Mouse (Mus musculus) MEL (cell line): ENCODE results near the gene Srf. TPM values are rescaled to one million over a fixed set of nuclear protein-coding genes. Genes with fewer than 3 reads are reported as not detected.

Source experiments
- DNase-seq: peaks from one replicate; pipeline ENCODE4 v3.0.0; 2011; ENCODE audit warnings: low read depth, low spot score
- H3K27ac ChIP-seq: 2 replicates; pipeline ENCODE4 v1.5.1; 2012; ENCODE audit warnings: low read depth, mild to moderate bottlenecking, control low read depth, low read length, moderate library complexity; ENCODE audit not compliant: control insufficient read depth
- H3K27me3 ChIP-seq, 2 experiments: fragments of 150-350 bp in 1 of 2; sonication (generic) in 1 of 2; 2 replicates each; pipeline ENCODE4 v1.6.1; 2012; ENCODE audit warnings: low read length in 2 of 2, mild to moderate bottlenecking in 2 of 2, improper control_type of control experiment in 1 of 2, moderate library complexity in 1 of 2; ENCODE audit not compliant: insufficient read depth in 2 of 2, control insufficient read depth in 1 of 2
- H3K36me3 ChIP-seq, 2 experiments: 2 replicates each; pipeline ENCODE4 v1.6.1; 2012 to 2014; ENCODE audit warnings: low read length in 2 of 2, improper control_type of control experiment in 1 of 2, inconsistent platforms in 1 of 2, mild to moderate bottlenecking in 1 of 2; ENCODE audit not compliant: insufficient read depth in 2 of 2, control insufficient read depth in 1 of 2
- H3K4me1 ChIP-seq, 2 experiments: fragments of 150-350 bp in 1 of 2; sonication (generic) in 1 of 2; 2 replicates each; pipeline ENCODE4 v1.6.1; 2012; ENCODE audit warnings: low read length in 2 of 2, improper control_type of control experiment in 1 of 2, mild to moderate bottlenecking in 1 of 2; ENCODE audit not compliant: insufficient read depth in 2 of 2, control insufficient read depth in 1 of 2
- H3K4me3 ChIP-seq, 2 experiments: fragments of 150-350 bp in 1 of 2; sonication (generic) in 1 of 2; 2 replicates each; pipeline ENCODE4 v1.5.1; 2012; ENCODE audit warnings: low read depth in 2 of 2, low read length in 2 of 2, mild to moderate bottlenecking in 2 of 2, moderate library complexity in 2 of 2, control low read depth in 1 of 2, improper control_type of control experiment in 1 of 2; ENCODE audit not compliant: control insufficient read depth in 1 of 2, insufficient read depth in 1 of 2
- H3K79me2 ChIP-seq: 2 replicates; pipeline ENCODE4 v1.6.1; 2012; ENCODE audit warnings: mild to moderate bottlenecking, low read length, moderate library complexity; ENCODE audit not compliant: control insufficient read depth, poor library complexity, insufficient read depth
- H3K9ac ChIP-seq: 2 replicates; pipeline ENCODE4 v1.6.1; 2012; ENCODE audit warnings: low read depth, mild to moderate bottlenecking, control low read depth, low read length, moderate library complexity; ENCODE audit not compliant: control insufficient read depth, poor library complexity, severe bottlenecking
- H3K9me3 ChIP-seq: fragments of 150-350 bp; sonication (generic); replicated peaks from 2 replicates; pipeline ENCODE4 v1.6.1; 2012; ENCODE audit warnings: mild to moderate bottlenecking, low read length, improper control_type of control experiment, moderate library complexity; ENCODE audit not compliant: insufficient read depth
- CHD2 ChIP-seq: IDR thresholded peaks from 2 replicates; pipeline ENCODE4 v1.6.1; 2011; ENCODE audit warnings: low read length, improper control_type of control experiment
- CTCF ChIP-seq, 3 experiments: IDR thresholded peaks in 2 of 3; conservative IDR thresholded peaks in 1 of 3; 2 replicates each; pipeline ENCODE4 v1.5.1; 2011 to 2012; ENCODE audit warnings: low read length in 3 of 3, low read depth in 2 of 3, mild to moderate bottlenecking in 2 of 3, improper control_type of control experiment in 1 of 3, inconsistent platforms in 1 of 3, mixed read lengths in 1 of 3, moderate library complexity in 1 of 3; ENCODE audit not compliant: control insufficient read depth in 1 of 3, insufficient read depth in 1 of 3, poor library complexity in 1 of 3, severe bottlenecking in 1 of 3
- E2F4 ChIP-seq: IDR thresholded peaks from 2 replicates; pipeline ENCODE4 v1.6.1; 2011; ENCODE audit warnings: low read depth, low read length, improper control_type of control experiment, borderline replicate concordance
- EP300 ChIP-seq, 2 experiments: IDR thresholded peaks; 2 replicates each; pipeline ENCODE4 v1.6.1; 2011; ENCODE audit warnings: improper control_type of control experiment in 2 of 2, low read length in 2 of 2, low read depth in 1 of 2, mild to moderate bottlenecking in 1 of 2
- GABPA ChIP-seq: IDR thresholded peaks from 2 replicates; pipeline ENCODE4 v1.6.1; 2012; ENCODE audit warnings: low read depth, mild to moderate bottlenecking, inconsistent platforms, low read length, improper control_type of control experiment, moderate library complexity
- HCFC1 ChIP-seq: IDR thresholded peaks from 2 replicates; pipeline ENCODE4 v1.6.1; 2012; ENCODE audit warnings: low read depth, mild to moderate bottlenecking, inconsistent platforms, low read length, improper control_type of control experiment, moderate library complexity
- JUND ChIP-seq: IDR thresholded peaks from 2 replicates; pipeline ENCODE4 v1.6.1; 2011; ENCODE audit warnings: low read depth, mild to moderate bottlenecking, improper control_type of control experiment, low read length
- KAT2A ChIP-seq: conservative IDR thresholded peaks from 2 replicates; pipeline ENCODE4 v1.6.1; 2012; ENCODE audit warnings: low read depth, low read length, improper control_type of control experiment, inconsistent platforms
- MAZ ChIP-seq: IDR thresholded peaks from 2 replicates; pipeline ENCODE4 v1.6.1; 2012; ENCODE audit warnings: low read depth, mild to moderate bottlenecking, inconsistent platforms, low read length, improper control_type of control experiment
- MEF2A ChIP-seq: IDR thresholded peaks from 2 replicates; pipeline ENCODE4 v1.6.1; 2014; ENCODE audit warnings: low read depth, mild to moderate bottlenecking, inconsistent platforms, low read length, improper control_type of control experiment; ENCODE audit not compliant: poor library complexity, insufficient replicate concordance, severe bottlenecking; ENCODE audit errors: extremely low read depth
- MXI1 ChIP-seq: IDR thresholded peaks from 2 replicates; pipeline ENCODE4 v1.6.1; 2011; ENCODE audit warnings: mild to moderate bottlenecking, low read depth, low read length, improper control_type of control experiment
- MYB ChIP-seq: IDR thresholded peaks from 2 replicates; pipeline ENCODE4 v1.6.1; 2011; ENCODE audit warnings: mild to moderate bottlenecking, low read depth, low read length, improper control_type of control experiment
- MYC ChIP-seq: IDR thresholded peaks from 2 replicates; pipeline ENCODE4 v1.6.1; 2011; ENCODE audit warnings: low read depth, mild to moderate bottlenecking, low read length, improper control_type of control experiment, moderate library complexity
- NRF1 ChIP-seq: IDR thresholded peaks from 2 replicates; pipeline ENCODE4 v1.6.1; 2014; ENCODE audit warnings: low read depth, mild to moderate bottlenecking, inconsistent platforms, low read length, improper control_type of control experiment, moderate library complexity; ENCODE audit not compliant: poor library complexity, insufficient read depth, severe bottlenecking
- RAD21 ChIP-seq: IDR thresholded peaks from 2 replicates; pipeline ENCODE4 v1.6.1; 2011; ENCODE audit warnings: mild to moderate bottlenecking, low read depth, low read length, improper control_type of control experiment
- RCOR1 ChIP-seq: IDR thresholded peaks from 2 replicates; pipeline ENCODE4 v1.6.1; 2012; ENCODE audit warnings: low read depth, mild to moderate bottlenecking, inconsistent platforms, low read length, improper control_type of control experiment
- SIN3A ChIP-seq: IDR thresholded peaks from 2 replicates; pipeline ENCODE4 v1.6.1; 2012; ENCODE audit warnings: low read length, improper control_type of control experiment, inconsistent platforms
- TBP ChIP-seq: IDR thresholded peaks from 2 replicates; pipeline ENCODE4 v1.8.0; 2011; ENCODE audit warnings: low read depth, low read length, improper control_type of control experiment
- TCF12 ChIP-seq: IDR thresholded peaks from 2 replicates; pipeline ENCODE4 v1.6.1; 2014; ENCODE audit warnings: low read depth, mild to moderate bottlenecking, inconsistent platforms, low read length, improper control_type of control experiment, moderate library complexity
- UBTF ChIP-seq: IDR thresholded peaks from 2 replicates; pipeline ENCODE4 v1.6.1; 2012; ENCODE audit warnings: low read depth, mild to moderate bottlenecking, inconsistent platforms, low read length, improper control_type of control experiment, moderate library complexity, borderline replicate concordance; ENCODE audit not compliant: insufficient read depth
- USF1 ChIP-seq: IDR thresholded peaks from 2 replicates; pipeline ENCODE4 v1.6.1; 2014; ENCODE audit warnings: low read depth, mild to moderate bottlenecking, inconsistent platforms, low read length, improper control_type of control experiment, moderate library complexity
- USF2 ChIP-seq, 2 experiments: IDR thresholded peaks; 2 replicates each; pipeline ENCODE4 v1.6.1; 2011 to 2012; ENCODE audit warnings: improper control_type of control experiment in 2 of 2, low read length in 2 of 2, borderline replicate concordance in 1 of 2, inconsistent platforms in 1 of 2, low read depth in 1 of 2, mild to moderate bottlenecking in 1 of 2; ENCODE audit not compliant: insufficient read depth in 1 of 2
- ZC3H11A ChIP-seq: IDR thresholded peaks from 2 replicates; pipeline ENCODE4 v1.6.1; 2012; ENCODE audit warnings: low read depth, mild to moderate bottlenecking, inconsistent platforms, low read length, improper control_type of control experiment
- ZMIZ1 ChIP-seq: IDR thresholded peaks from 2 replicates; pipeline ENCODE4 v1.6.1; 2012; ENCODE audit warnings: low read depth, mild to moderate bottlenecking, inconsistent platforms, low read length, improper control_type of control experiment, moderate library complexity
- polyA plus RNA-seq, 2 experiments: library from polyadenylated mRNA; stranded (reverse) in 1 of 2; unstranded in 1 of 2; fragments of >175 nt in 1 of 2; fragments of >200 nt in 1 of 2; gene quantifications; 2 replicates each; pipeline versions ENCODE4 v1.2.1 to v1.2.4; 2012; ENCODE audit warnings: low replicate concordance in 2 of 2, low read depth in 1 of 2; ENCODE audit not compliant: insufficient read length in 2 of 2, insufficient read depth in 1 of 2, missing spikeins in 1 of 2
- total RNA-seq: library from RNA; depleted of rRNA; stranded (reverse); fragments of 300-350 nt; gene quantifications from 2 replicates; pipeline ENCODE4 v1.2.3, GENCODE M21; 2012

The Srf gene
- total and polyA plus RNA-seq, 3 experiments: 43.9 to 114 TPM; not detected in 1

DNA sequence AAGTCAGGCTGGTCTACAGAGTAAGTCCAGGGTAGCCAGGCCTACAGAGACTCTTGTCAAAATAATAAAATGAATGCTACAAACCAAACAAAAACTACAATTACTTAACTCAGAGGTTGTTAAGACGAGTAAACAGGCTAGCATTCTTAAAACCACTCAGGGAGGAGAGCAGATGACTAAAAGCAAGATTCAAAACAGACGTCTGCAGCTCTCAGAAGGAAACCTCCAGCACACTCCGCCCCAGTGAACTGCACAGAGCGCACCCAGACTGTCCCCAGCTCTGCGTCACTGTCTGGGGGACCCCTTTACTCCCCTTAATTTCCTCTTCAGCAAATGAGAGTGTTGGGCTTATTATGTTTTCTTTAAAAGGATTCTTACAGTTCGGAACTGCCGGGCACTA is 3.8 kb downstream of the Srf start:
- Histone ChIP-seq H3K36me3 (peaks cover 0 to 12% of the 10 kb centered on the region in 2 experiments; a peak in 3 of 4 replicates), H3K79me2 (peaks cover 26% of the 10 kb centered on the region), H3K27me3 (no peaks in the 10 kb centered on the region), H3K4me1 (peaks cover 2 to 18% of the 10 kb centered on the region in 2 experiments), H3K9me3 (no peaks in the 10 kb centered on the region), H3K27ac (no peak overlapping the region), H3K9ac (no peak overlapping the region), H3K4me3 (no peak overlapping the region)
- DNase-seq: no peak
- TF ChIP-seq MEF2A: no peak
- TF ChIP-seq MXI1: no peak
- no peak for TF ChIP-seq ZMIZ1
- no peak for TF ChIP-seq MYB
- TF ChIP-seq ZC3H11A: no peak
- no peak for TF ChIP-seq HCFC1
- no peak for TF ChIP-seq CHD2
- TF ChIP-seq CTCF (IDR thresholded peaks at IDR 0.05 in 2 of 3, conservative IDR thresholded peaks at IDR 0.05 in 1 of 3; ENCODE audit: control insufficient read depth in 1 of 3, insufficient read depth in 1 of 3, low read depth in 2 of 3, low read length in 3 of 3, poor library complexity in 1 of 3, severe bottlenecking in 1 of 3): no peak
- no peak for TF ChIP-seq SIN3A
- no peak for TF ChIP-seq TCF12
- TF ChIP-seq NRF1: no peak
- TF ChIP-seq E2F4: no peak

- TF ChIP-seq USF2 (IDR thresholded peaks at IDR 0.05; ENCODE audit: borderline replicate concordance in 1 of 2, insufficient read depth in 1 of 2, low read depth in 1 of 2, low read length in 2 of 2) (no peak), USF1 (no peak), MXI1 (no peak), MYC (no peak), MEF2A (no peak), SIN3A (no peak), MAZ (no peak), UBTF (no peak), CHD2 (no peak), RAD21 (no peak), ZC3H11A (no peak), KAT2A (no peak), JUND (no peak), TBP (no peak), NRF1 (no peak), EP300 (IDR thresholded peaks at IDR 0.05; ENCODE audit: low read depth in 1 of 2, low read length in 2 of 2) (no peak), RCOR1 (no peak), GABPA (no peak)
- Histone ChIP-seq H3K9ac (no peak overlapping the region), H3K9me3 (no peaks in the 10 kb centered on the region), H3K4me3 (no peak overlapping the region), H3K27me3 (no peaks in the 10 kb centered on the region), H3K4me1 (peaks cover 0 to 23% of the 10 kb centered on the region in 2 experiments; a peak in 3 of 4 replicates), H3K36me3 (peaks cover 0 to 18% of the 10 kb centered on the region in 2 experiments; a peak in 3 of 4 replicates), H3K79me2 (peaks cover 26% of the 10 kb centered on the region), H3K27ac (no peak overlapping the region)
- no peak for DNase-seq
These were observed 4.6 kb downstream of the Srf start for GRCm38 (mm10) chr17:46551369-46551768.
